Comparison of ENCODE assay signal across 8 mouse cellular contexts in the genomic region with DNA sequence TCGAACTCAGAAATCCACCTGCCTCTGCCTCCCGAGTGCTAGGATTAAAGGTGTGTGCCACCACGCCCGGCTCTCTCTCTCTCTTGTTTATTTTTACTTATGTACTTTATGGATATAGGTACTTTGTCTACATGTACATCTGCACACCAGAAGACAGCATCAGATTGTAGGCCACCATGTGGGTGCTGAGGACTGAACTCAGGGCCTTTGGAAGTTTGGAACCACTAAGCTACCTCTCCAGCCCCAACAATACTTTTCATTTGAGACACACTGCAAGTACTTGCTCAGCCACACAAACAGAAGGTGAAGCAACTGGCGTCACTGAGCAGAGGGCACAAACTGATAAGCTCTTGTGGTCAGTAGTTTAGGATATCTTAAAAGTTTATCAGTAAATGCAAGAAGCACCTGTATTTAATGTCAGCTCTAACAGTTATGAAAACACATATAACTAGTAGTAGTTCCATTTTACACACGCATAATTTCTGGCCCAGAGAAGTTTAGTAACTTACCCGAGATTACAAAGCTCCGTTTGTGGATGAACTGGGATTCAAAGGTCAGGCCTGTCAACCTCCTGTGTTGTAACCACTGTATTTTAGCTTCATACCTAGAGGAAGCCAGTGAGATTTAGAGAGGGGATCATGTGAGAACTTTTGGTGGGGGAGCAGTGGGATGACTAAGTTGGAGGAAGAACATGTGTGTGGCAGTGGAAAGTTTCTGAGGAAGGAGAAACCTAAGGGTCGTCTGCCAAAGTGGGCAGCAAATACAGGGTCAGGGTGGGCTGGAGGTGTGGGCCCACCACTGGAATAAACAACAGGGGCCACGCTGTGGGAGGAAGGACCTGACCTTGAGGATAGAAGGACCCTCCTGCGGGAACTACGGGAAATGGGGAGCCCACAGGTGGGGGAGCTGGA. TPM values are rescaled to one million over a fixed set of nuclear protein-coding genes. Genes with fewer than 3 reads are reported as not detected.
DNase-seq lines count a peak whose midpoint lies in the region; ATAC-seq and TF ChIP-seq lines count a peak whose summit lies in the region.

No protein-coding gene starts in this region.

- WGBS in kidney, adult 2 months = 37% methylated on average over 12 of the region's 12 CpGs
- WGBS in forebrain, embryonic 16.5 days = 51% methylated on average over 12 of the region's 12 CpGs
- 18% methylated on average over 12 of the region's 12 CpGs for WGBS in liver, embryonic 12.5 days (ENCODE audit: insufficient replicate concordance)
- 39% methylated on average over 12 of the region's 12 CpGs for WGBS in stomach, embryonic 14.5 days

- H3K4me1 ChIP-seq in kidney, adult 2 months (ENCODE audit: control insufficient read depth, insufficient read depth, low read length) = peaks cover 3% of the 10 kb centered on the region; the same call in 1 of the 2 replicates
- H3K4me1 ChIP-seq in forebrain, embryonic 16.5 days (replicated peaks; ENCODE audit: control insufficient read depth, insufficient read depth, low read length) = peaks cover 9% of the 10 kb centered on the region
- peaks cover 82% of the 10 kb centered on the region for H3K4me1 ChIP-seq in liver, embryonic 12.5 days
- peaks cover 11% of the 10 kb centered on the region; the same call in 1 of the 2 replicates for H3K4me1 ChIP-seq in stomach, embryonic 14.5 days (ENCODE audit: control insufficient read depth, insufficient read depth, low read length)

- H3K36me3 ChIP-seq in kidney, adult 2 months (ENCODE audit: control insufficient read depth, insufficient read depth, low read length) = peaks cover 4% of the 10 kb centered on the region; the same call in 1 of the 2 replicates
- peaks cover 15% of the 10 kb centered on the region for H3K36me3 ChIP-seq in forebrain, embryonic 16.5 days (ENCODE audit: control insufficient read depth, insufficient read depth)
- H3K36me3 ChIP-seq in liver, embryonic 12.5 days = peaks cover 67% of the 10 kb centered on the region
- peaks cover 36% of the 10 kb centered on the region for H3K36me3 ChIP-seq in stomach, embryonic 14.5 days (ENCODE audit: control insufficient read depth, insufficient read depth, low read length)

- no peaks in the 10 kb centered on the region for H3K9me3 ChIP-seq in forebrain, embryonic 16.5 days (ENCODE audit: control insufficient read depth, low read length)
- no peaks in the 10 kb centered on the region for H3K9me3 ChIP-seq in liver, embryonic 12.5 days (replicated peaks)
- no peaks in the 10 kb centered on the region for H3K9me3 ChIP-seq in stomach, embryonic 14.5 days (ENCODE audit: control insufficient read depth, low read depth, low read length)

- DNase-seq in kidney, adult 2 months = peak; percentile 37
- DNase-seq in kidney, adult 9 months = no peak
- peak; percentile 61 for DNase-seq in NIH3T3 (ENCODE audit: low read depth)
- DNase-seq in gastrocnemius, postnatal 14 days = no peak
- no peak for DNase-seq in left cerebral cortex, adult 18-20 months (ENCODE audit: low spot score in 2 of 2)

- H3K27ac ChIP-seq in kidney, adult 2 months (ENCODE audit: insufficient read depth, low read depth, low read length) = peak overlapping the region; percentile 83; the same call in 1 of the 2 replicates
- no peak overlapping the region for H3K27ac ChIP-seq in forebrain, embryonic 16.5 days (ENCODE audit: low read length)
- H3K27ac ChIP-seq in liver, embryonic 12.5 days = peak overlapping the region; percentile 94
- H3K27ac ChIP-seq in stomach, embryonic 14.5 days (ENCODE audit: low read length) = peak overlapping the region; percentile 89

- TF ChIP-seq POLR2A in kidney, adult 2 months (IDR thresholded peaks at IDR 0.05; ENCODE audit: low read depth, low read length) = no peak

- H3K9ac ChIP-seq in forebrain, embryonic 16.5 days (replicated peaks; ENCODE audit: low read depth, low read length) = peak overlapping the region; percentile 71
- peak overlapping the region; percentile 95 for H3K9ac ChIP-seq in liver, embryonic 12.5 days
- peak overlapping the region; percentile 88 for H3K9ac ChIP-seq in stomach, embryonic 14.5 days (replicated peaks; ENCODE audit: low read depth, low read length)

- ATAC-seq in forebrain, embryonic 16.5 days = no peak
- peak; percentile 48 for ATAC-seq in liver, embryonic 12.5 days
- ATAC-seq in stomach, embryonic 14.5 days (ENCODE audit: insufficient number of reproducible peaks, insufficient read depth, low FRiP score, low read depth) = no peak

- intact Hi-C loops in gastrocnemius, postnatal 14 days (cut with DNase I; ENCODE audit: low total_unique reads) = loop anchor here (10.0 kb wide), 1 partner anchor 62 kb away; a partner anchor contains a TSS

- peak overlapping the region; percentile 72 for H3K4me2 ChIP-seq in forebrain, embryonic 16.5 days (ENCODE audit: low read length)
- peak overlapping the region; percentile 90 for H3K4me2 ChIP-seq in liver, embryonic 12.5 days
- H3K4me2 ChIP-seq in stomach, embryonic 14.5 days (replicated peaks; ENCODE audit: low read depth, low read length) = peak overlapping the region; percentile 74

- no peaks in the 10 kb centered on the region for H3K27me3 ChIP-seq in kidney, adult 2 months (replicated peaks; ENCODE audit: control insufficient read depth, insufficient read depth, low read length)
- no peaks in the 10 kb centered on the region for H3K27me3 ChIP-seq in forebrain, embryonic 16.5 days (replicated peaks; ENCODE audit: control insufficient read depth, insufficient read depth, low read length)
- H3K27me3 ChIP-seq in liver, embryonic 12.5 days (replicated peaks) = no peaks in the 10 kb centered on the region
- no peaks in the 10 kb centered on the region for H3K27me3 ChIP-seq in stomach, embryonic 14.5 days (ENCODE audit: control insufficient read depth, insufficient read depth, low read length)

- peak overlapping the region; percentile 97 for H3K4me3 ChIP-seq in kidney, adult 2 months (ENCODE audit: insufficient read depth, low read depth, low read length)
- H3K4me3 ChIP-seq in forebrain, embryonic 16.5 days (replicated peaks; ENCODE audit: low read length) = peak overlapping the region; percentile 58
- peak overlapping the region; percentile 91 for H3K4me3 ChIP-seq in liver, embryonic 12.5 days
- peak overlapping the region; percentile 80 for H3K4me3 ChIP-seq in stomach, embryonic 14.5 days (ENCODE audit: low read depth, low read length)

- no peak for TF ChIP-seq CTCF in kidney, adult 2 months (conservative IDR thresholded peaks at IDR 0.05; ENCODE audit: insufficient read depth, insufficient read length, low read depth, low read length)

RNA-seq across cellular contexts. Expression of a gene that starts 1.1 kb away (rescaled TPM):
- polyA plus RNA-seq in kidney, adult 2 months (2012; rRNA removed) = 28.7 and 31.4 TPM in 2 replicates
- polyA plus RNA-seq in forebrain, embryonic 16.5 days (2015; fragmentation: Nextera tagmentation; extraction: Ambion mirVana) = 15.7 and 16.7 TPM in 2 replicates
- 22.4 and 24.9 TPM in 2 replicates for polyA plus RNA-seq in liver, embryonic 12.5 days (2016; fragmentation: Nextera tagmentation; extraction: Ambion mirVana)
- polyA plus RNA-seq in stomach, embryonic 14.5 days (2014; fragmentation: Nextera tagmentation; extraction: Ambion mirVana) = 28.1 and 31.1 TPM in 2 replicates
- 1 to 10 TPM; 7.8 to 8.7 TPM for total RNA-seq in gastrocnemius, postnatal 14 days (2021)
- total RNA-seq in left cerebral cortex, adult 18-20 months (2021) = 10 to 100 TPM; 16.4 to 16.8 TPM

RNA-seq across cellular contexts. Expression of a gene that starts 25.9 kb away (rescaled TPM):
- polyA plus RNA-seq in kidney, adult 2 months (2012; rRNA removed) = 136 and 167 TPM in 2 replicates
- polyA plus RNA-seq in forebrain, embryonic 16.5 days (2015; fragmentation: Nextera tagmentation; extraction: Ambion mirVana) = 44.4 and 55.9 TPM in 2 replicates
- polyA plus RNA-seq in liver, embryonic 12.5 days (2016; fragmentation: Nextera tagmentation; extraction: Ambion mirVana) = 10.7 and 11.1 TPM in 2 replicates
- 35.9 and 38.6 TPM in 2 replicates for polyA plus RNA-seq in stomach, embryonic 14.5 days (2014; fragmentation: Nextera tagmentation; extraction: Ambion mirVana)
- total RNA-seq in gastrocnemius, postnatal 14 days (2021) = 10 to 100 TPM; 31.7 to 38.8 TPM
- total RNA-seq in left cerebral cortex, adult 18-20 months (2021) = 100 to 1,000 TPM; 151 to 155 TPM

RNA-seq across cellular contexts. Expression of a gene that starts 30.5 kb away (rescaled TPM):
- polyA plus RNA-seq in kidney, adult 2 months (2012; rRNA removed) = 42.3 and 54.0 TPM in 2 replicates
- polyA plus RNA-seq in forebrain, embryonic 16.5 days (2015; fragmentation: Nextera tagmentation; extraction: Ambion mirVana) = 175 and 187 TPM in 2 replicates
- 178 and 187 TPM in 2 replicates for polyA plus RNA-seq in liver, embryonic 12.5 days (2016; fragmentation: Nextera tagmentation; extraction: Ambion mirVana)
- 211 and 224 TPM in 2 replicates for polyA plus RNA-seq in stomach, embryonic 14.5 days (2014; fragmentation: Nextera tagmentation; extraction: Ambion mirVana)
- 100 to 1,000 TPM in 1 of 2 experiments, 10 to 100 TPM in 1; 98.5 to 106 TPM for total RNA-seq in gastrocnemius, postnatal 14 days (2021)
- total RNA-seq in left cerebral cortex, adult 18-20 months (2021) = 10 to 100 TPM; 47.0 to 55.4 TPM

RNA-seq across cellular contexts. Expression of a gene that starts 38.5 kb away (rescaled TPM):
- polyA plus RNA-seq in kidney, adult 2 months (2012; rRNA removed) = 7.9 and 11.2 TPM in 2 replicates
- polyA plus RNA-seq in forebrain, embryonic 16.5 days (2015; fragmentation: Nextera tagmentation; extraction: Ambion mirVana) = 21.6 and 23.3 TPM in 2 replicates
- 10.2 and 11.5 TPM in 2 replicates for polyA plus RNA-seq in liver, embryonic 12.5 days (2016; fragmentation: Nextera tagmentation; extraction: Ambion mirVana)
- polyA plus RNA-seq in stomach, embryonic 14.5 days (2014; fragmentation: Nextera tagmentation; extraction: Ambion mirVana) = 20.5 and 20.7 TPM in 2 replicates
- 1 to 10 TPM; 6.6 to 7.0 TPM for total RNA-seq in gastrocnemius, postnatal 14 days (2021)
- 10 to 100 TPM; 17.2 to 18.0 TPM for total RNA-seq in left cerebral cortex, adult 18-20 months (2021)

RNA-seq across cellular contexts. Expression of a gene that starts 59.2 kb away (rescaled TPM):
- 133 and 153 TPM in 2 replicates for polyA plus RNA-seq in kidney, adult 2 months (2012; rRNA removed)
- 96.8 and 101 TPM in 2 replicates for polyA plus RNA-seq in forebrain, embryonic 16.5 days (2015; fragmentation: Nextera tagmentation; extraction: Ambion mirVana)
- 51.9 and 54.6 TPM in 2 replicates for polyA plus RNA-seq in liver, embryonic 12.5 days (2016; fragmentation: Nextera tagmentation; extraction: Ambion mirVana)
- 86.9 and 88.1 TPM in 2 replicates for polyA plus RNA-seq in stomach, embryonic 14.5 days (2014; fragmentation: Nextera tagmentation; extraction: Ambion mirVana)
- total RNA-seq in gastrocnemius, postnatal 14 days (2021) = 10 to 100 TPM; 56.7 to 60.1 TPM
- 100 to 1,000 TPM; 102 to 110 TPM for total RNA-seq in left cerebral cortex, adult 18-20 months (2021)

Comparison
In these comparisons a context has a peak if more than half of its experiments do, and no peak if none do; other contexts are left out.
1. DNase-seq: peak in kidney, adult 2 months (single experiment) and NIH3T3 (single experiment); none in kidney, adult 9 months (single experiment), gastrocnemius, postnatal 14 days (single experiment) and left cerebral cortex, adult 18-20 months (0 of 2).
2. Peak in every context shown above with its lines, with median percentiles within 50 percentile points of each other: H3K4me3 ChIP-seq, H3K4me2 ChIP-seq and H3K9ac ChIP-seq.